Mouse (Mus musculus) spleen, postnatal 4 days (tissue): ENCODE measurements at regions not wholly inside any gene's neighbourhood (a gene's known extent, or its start where the extent isn't known, plus 50 kb on each side); places are given as distances from the start of the nearest gene placed in this dataset.

Experiments used
- DNase-seq, 2 experiments: peaks; one replicate each; pipeline ENCODE4 v3.0.0; 2022; ENCODE audit warnings: low spot score in 2 of 2

DNA sequence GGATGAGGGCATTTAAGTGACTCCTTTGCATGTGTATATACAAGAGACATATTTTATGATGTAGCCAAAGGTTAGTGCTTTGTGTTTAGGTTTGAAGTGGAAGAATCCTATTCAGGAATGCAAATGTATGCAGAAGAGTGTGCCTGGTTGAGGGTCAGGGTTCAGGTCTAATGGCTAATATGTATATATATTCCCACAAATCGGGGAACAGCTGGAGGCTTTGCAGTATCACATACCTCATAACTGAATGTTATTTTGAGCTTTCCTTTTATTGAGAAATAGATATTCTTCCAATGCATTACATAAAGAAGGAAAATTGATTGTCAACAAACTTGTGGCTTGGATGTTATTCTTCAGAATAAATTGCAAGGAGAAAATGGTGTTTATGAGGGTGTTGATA, 239.9 kb downstream of the Fam173b start:
- DNase-seq, result no peak

GRCm38 (mm10) chr15:31854764-31855163, 253.1 kb downstream of the Fam173b start:
- no peak for DNase-seq

DNA sequence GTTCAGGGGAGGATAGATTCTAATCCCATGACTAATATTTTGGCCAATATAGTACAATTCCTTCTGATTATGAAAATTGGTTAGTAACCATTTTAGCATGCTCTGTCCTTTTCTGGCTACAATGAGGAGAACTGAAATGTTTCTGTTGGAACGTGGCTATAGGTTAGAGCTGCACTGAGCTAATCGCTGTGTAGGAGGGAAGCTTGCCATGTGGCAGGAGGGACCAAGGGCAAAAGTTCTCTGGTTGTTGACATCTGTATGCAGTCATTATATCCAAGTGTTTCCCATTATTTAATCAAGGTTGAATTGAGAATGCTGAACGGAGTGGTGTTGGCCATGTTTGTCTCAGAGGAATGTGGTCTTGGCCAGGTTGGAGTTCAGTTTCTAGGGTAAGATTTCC, 253.5 kb downstream of the Fam173b start:
- DNase-seq, result no peak

DNA sequence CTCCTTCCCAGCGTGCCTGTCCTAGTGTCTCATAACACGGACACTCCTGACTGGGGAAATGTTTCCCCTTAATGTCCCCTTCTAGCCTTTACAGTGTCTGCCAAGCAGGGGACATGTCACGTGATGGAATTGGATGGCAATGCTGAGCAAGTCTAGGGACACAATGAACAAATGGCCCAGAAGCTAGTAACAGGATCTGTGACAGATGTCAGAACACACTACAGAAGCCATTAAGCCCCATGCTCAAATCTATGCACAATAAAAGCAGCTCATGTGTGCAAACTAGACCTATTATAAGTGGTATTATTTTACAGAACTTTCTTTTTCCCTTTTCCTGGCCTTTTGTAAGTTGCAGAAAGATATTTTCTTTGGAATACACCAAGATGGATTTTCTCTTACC, 267.4 kb downstream of the Fam173b start:
- no peak for DNase-seq

DNA sequence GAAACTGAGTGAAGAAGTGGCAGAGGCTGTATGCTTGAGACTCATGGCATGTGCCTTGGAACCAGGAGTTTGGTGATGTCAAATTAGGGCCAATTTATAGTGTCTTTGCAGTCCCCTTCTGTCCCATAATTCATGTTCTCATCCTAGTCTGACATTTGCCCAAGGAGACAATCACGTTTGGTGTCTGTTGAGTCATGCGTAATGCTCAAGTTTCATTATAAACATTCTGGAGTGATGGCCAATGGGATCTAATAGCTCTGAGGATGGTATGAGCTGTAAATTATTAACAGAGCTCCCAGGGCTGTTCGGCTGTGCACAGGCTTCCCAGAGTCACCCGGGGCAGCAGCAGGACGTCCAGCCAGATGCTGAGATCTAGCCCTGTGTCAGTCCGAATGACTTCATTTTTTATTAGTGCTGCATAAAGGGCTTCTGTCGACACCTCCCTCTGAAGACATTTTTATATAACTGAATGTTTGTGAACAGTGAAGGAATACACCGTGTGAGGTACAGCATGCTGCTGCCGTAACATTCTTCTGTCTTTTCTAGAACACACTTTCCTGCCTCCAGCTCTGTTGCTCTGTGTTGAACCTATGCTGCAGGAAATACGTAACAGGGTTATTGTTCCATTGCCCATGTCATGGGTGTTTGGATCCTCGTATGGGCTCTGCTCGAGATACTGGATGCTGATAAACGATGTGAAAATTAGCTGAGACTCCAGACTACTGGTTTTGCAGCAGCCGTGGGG, 268.2 kb downstream of the Fam173b start:
- DNase-seq, result no peak

GRCm38 (mm10) chr15:31875436-31875835, 273.8 kb downstream of the Fam173b start:
- DNase-seq, result no peak

DNA sequence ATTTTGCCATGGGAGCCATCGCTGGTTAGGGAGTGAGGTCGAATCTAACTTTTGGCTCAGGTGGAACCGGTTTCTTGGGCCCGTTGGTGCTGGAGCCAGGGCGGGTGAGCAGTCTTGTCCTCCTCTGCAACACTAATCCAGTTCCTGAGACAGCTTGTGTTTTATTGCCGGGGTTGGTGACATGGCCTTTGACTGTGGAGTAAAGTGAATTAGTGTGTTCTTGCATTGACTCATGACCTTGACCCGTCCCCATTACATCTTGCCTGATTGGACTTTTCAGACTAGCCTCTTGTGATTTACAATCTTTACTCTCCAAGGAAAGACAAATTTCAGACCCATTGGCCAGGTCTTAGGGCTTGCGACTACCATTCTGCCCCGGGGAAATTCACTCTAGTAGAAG, 278.8 kb downstream of the Fam173b start:
- no peak for DNase-seq

GRCm38 (mm10) chr15:31882331-31882730, 280.7 kb downstream of the Fam173b start:
- DNase-seq, result no peak

GRCm38 (mm10) chr15:31883516-31883915, 281.9 kb downstream of the Fam173b start:
- DNase-seq, result no peak

GRCm38 (mm10) chr15:31898904-31899650, 278.0 kb upstream of the Tas2r119 start:
- DNase-seq, result no peak

DNA sequence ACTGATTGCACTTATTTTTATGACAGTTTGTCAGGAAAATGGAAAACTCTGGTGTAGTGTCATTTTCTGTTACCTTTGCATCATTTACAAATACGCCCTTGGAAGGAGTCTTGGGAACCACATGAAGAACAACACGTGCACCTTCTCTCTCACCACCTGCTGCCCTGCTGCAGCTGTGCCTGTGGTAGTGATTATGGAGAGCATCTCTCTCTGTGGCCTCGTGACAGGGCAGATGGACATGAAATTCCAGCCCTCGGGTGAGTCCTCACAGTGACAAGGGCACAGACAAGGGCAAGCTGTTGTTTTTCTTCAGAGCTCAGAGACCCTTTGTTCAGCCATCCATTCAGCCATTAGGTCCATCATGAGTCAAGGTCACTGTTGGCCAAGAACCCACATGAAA, 276.8 kb upstream of the Tas2r119 start:
- no peak for DNase-seq

DNA sequence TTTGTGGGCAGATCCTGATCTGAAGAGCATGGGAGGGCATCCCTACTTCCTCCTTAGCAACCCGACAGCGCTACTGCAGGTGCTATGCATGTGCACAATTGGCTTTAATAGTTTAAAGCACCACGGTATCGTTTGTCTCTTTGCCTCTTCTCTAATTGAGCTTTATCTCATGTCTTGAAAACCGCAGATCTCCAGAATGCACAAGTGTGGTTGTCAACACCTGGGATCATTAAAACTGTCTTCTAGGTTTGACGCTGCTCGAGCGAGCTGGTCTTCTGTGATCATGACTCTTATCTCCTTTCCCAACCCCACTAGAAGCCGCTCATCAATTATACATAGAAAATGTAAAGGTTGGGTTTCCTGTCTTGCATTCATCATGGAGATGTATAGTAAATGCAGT, 268.7 kb upstream of the Tas2r119 start:
- DNase-seq, result no peak

DNA sequence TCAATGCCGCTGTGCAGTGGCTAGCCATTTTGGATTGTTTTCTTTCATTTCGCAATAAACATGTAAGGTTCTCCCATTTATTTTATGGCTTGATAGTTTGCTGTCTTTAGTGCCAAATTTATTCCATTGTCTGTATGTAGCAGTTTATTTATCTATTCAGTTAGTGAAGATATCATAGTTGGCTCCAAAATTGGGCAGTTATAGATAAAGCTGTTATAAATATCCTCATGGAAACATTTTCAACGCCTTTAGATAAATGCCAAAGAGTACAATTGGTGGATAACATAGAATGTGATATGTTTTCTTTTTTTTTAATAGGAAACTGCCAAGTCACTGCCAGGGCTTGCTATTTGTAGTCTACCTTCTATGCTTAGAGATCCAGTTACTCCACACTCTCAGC, 265.1 kb upstream of the Tas2r119 start:
- DNase-seq, result no peak

DNA sequence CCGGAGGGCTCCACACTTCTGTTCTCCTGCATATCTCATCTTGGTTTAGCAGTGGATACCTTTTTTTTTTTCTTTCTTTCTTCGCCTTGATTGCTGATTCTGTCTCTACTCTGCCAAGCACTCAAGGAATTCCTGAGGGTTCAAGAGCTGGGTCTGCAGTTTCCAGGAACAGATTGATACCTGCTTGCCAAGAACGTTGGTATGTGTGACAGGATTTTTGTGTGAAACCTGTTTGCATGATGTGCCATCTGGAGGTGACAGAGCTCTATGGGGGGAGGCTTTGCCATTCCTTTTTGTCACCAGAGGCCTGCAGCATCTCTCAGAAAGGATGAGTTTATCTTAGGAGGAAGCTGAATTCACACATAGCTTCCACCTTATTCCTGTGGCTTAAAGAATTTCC, 255.6 kb upstream of the Tas2r119 start:
- DNase-seq, result no peak

GRCm38 (mm10) chr15:31960301-31960700, 216.8 kb upstream of the Tas2r119 start:
- DNase-seq, result no peak

GRCm38 (mm10) chr15:31961963-31962362, 215.1 kb upstream of the Tas2r119 start:
- DNase-seq, result no peak

DNA sequence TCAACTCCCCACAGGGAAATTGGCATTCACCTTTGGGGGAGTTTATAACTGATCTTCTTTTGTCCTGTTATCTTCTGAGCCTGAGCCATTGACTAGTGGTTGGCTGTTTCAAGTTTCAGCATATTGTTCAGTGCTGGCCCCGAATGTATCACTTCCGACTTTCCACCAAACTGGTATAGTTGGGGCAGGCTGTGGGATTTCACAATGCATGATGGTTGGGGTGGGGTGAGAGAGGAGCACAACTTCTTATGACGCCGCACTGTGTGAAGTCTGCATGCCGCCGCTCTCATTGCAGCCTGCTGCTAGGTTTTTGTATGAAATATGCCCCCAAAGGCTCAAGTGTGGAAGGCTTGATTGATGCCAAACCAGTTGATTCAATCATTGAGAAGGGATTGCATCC, 212.2 kb upstream of the Tas2r119 start:
- no peak for DNase-seq

- no peak for DNase-seq
These were observed 211.5 kb upstream of the Tas2r119 start for GRCm38 (mm10) chr15:31965542-31965941.

- DNase-seq, result no peak
These were observed 204.2 kb upstream of the Tas2r119 start for GRCm38 (mm10) chr15:31972891-31973290.

GRCm38 (mm10) chr15:31973889-31974288, 203.2 kb upstream of the Tas2r119 start:
- no peak for DNase-seq

DNA sequence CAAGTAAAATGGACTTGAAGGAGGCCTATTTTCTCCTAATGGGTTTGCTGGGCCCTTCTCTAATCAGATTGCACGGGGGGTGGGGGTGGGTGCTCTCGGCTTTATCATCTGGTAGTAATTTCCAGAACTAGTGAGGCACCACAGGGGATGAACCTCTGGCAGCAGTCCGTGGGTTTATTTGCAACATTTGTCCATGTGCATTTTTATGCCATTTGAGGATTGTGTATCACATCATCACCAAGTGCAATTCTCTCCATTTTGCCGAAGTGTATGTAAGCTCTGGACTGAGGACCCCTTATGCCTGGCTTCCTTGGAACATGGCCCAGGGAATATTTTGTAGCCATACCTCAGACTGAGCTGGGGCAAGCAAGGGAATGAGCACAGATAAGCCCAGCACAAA, 200.6 kb upstream of the Tas2r119 start:
- no peak for DNase-seq

- no peak for DNase-seq
These were observed 199.5 kb upstream of the Tas2r119 start for GRCm38 (mm10) chr15:31977563-31977962.

GRCm38 (mm10) chr15:31979961-31980360, 197.1 kb upstream of the Tas2r119 start:
- no peak for DNase-seq
